Mouse (Mus musculus): Measurements from ENCODE around the gene Tgif1. TPM values are rescaled to one million over a fixed set of nuclear protein-coding genes. Genes with fewer than 3 reads are reported as not detected.

Tgif1 gene
- 26.7 and 27.8 TPM in 2 replicates for polyA plus RNA-seq (2015; fragmentation: Nextera tagmentation; extraction: Ambion mirVana)

- Histone ChIP-seq H3K27me3 (peaks cover 23% of the 10 kb centered on the region), H3K4me3 (peak within 1 kb of the TSS; percentile 64), H3K27ac (replicated peaks) (peak within 1 kb of the TSS; percentile 91), H3K9me3 (no peaks in the 10 kb centered on the region), H3K4me2 (peak within 1 kb of the TSS; percentile 98), H3K36me3 (no peaks in the 10 kb centered on the region), H3K4me1 (replicated peaks) (peaks cover 49% of the 10 kb centered on the region), H3K9ac (peak within 1 kb of the TSS; percentile 83)
- peak; percentile 29 for ATAC-seq (ENCODE audit: low read depth)
- WGBS = under 1% methylated on average over 29 of the region's 29 CpGs
Measured at GRCm38 (mm10) chr17:70853436-70853905, at the start of gene Tgif1. TSS of gene Tgif1 (minus strand) at chr17:70853546.

- no peaks in the 10 kb centered on the region for H3K36me3 ChIP-seq
- no peak overlapping the region for H3K27ac ChIP-seq (replicated peaks)
- H3K4me2 ChIP-seq = no peak overlapping the region
- no peak overlapping the region for H3K9ac ChIP-seq
- H3K9me3 ChIP-seq = no peaks in the 10 kb centered on the region
- H3K27me3 ChIP-seq = no peaks in the 10 kb centered on the region
- H3K4me3 ChIP-seq = no peak overlapping the region
- H3K4me1 ChIP-seq (replicated peaks) = no peaks in the 10 kb centered on the region
- WGBS = 75% methylated on average over 10 of the region's 10 CpGs
- no peak for ATAC-seq (ENCODE audit: low read depth)
Measured at GRCm38 (mm10) chr17:70900660-70901059, 47.3 kb upstream of the Tgif1 start.

- H3K36me3 ChIP-seq = no peaks in the 10 kb centered on the region
- no peaks in the 10 kb centered on the region for H3K27me3 ChIP-seq
- no peaks in the 10 kb centered on the region for H3K9me3 ChIP-seq
- no peak overlapping the region for H3K4me3 ChIP-seq
- H3K4me2 ChIP-seq = no peak overlapping the region
- 95% methylated on average over 6 of the region's 6 CpGs for WGBS
- no peak overlapping the region for H3K9ac ChIP-seq
- no peak for ATAC-seq (ENCODE audit: low read depth)
- H3K27ac ChIP-seq (replicated peaks) = no peak overlapping the region
- 0 out of 2 replicates have a peak, but pooled peaks cover 3% of the 10 kb centered on the region for H3K4me1 ChIP-seq (replicated peaks)
Measured at GRCm38 (mm10) chr17:70899642-70900041, 46.3 kb upstream of the Tgif1 start.

GRCm38 (mm10) chr17:70894867-70895266 lies 41.5 kb upstream of the Tgif1 start:
- peaks cover 17% of the 10 kb centered on the region for H3K4me1 ChIP-seq (replicated peaks)
- no peaks in the 10 kb centered on the region for H3K27me3 ChIP-seq
- ATAC-seq (ENCODE audit: low read depth) = peak; percentile 63; the same call in 1 of the 2 replicates
- H3K9me3 ChIP-seq = no peaks in the 10 kb centered on the region
- no peak overlapping the region for H3K4me3 ChIP-seq
- H3K4me2 ChIP-seq = no peak overlapping the region
- no peak overlapping the region for H3K9ac ChIP-seq
- H3K36me3 ChIP-seq = no peaks in the 10 kb centered on the region
- 42% methylated on average over 9 of the region's 9 CpGs for WGBS
- no peak overlapping the region for H3K27ac ChIP-seq (replicated peaks)

- Histone ChIP-seq H3K27ac (replicated peaks) (no peak overlapping the region), H3K36me3 (no peaks in the 10 kb centered on the region), H3K4me1 (replicated peaks) (peaks cover 17% of the 10 kb centered on the region), H3K9ac (no peak overlapping the region), H3K9me3 (no peaks in the 10 kb centered on the region), H3K4me3 (no peak overlapping the region), H3K4me2 (no peak overlapping the region), H3K27me3 (no peaks in the 10 kb centered on the region)
- 41% methylated on average over 5 of the region's 5 CpGs for WGBS
- ATAC-seq (ENCODE audit: low read depth) = no peak
Measured at GRCm38 (mm10) chr17:70893151-70893550, 39.8 kb upstream of the Tgif1 start.

GRCm38 (mm10) chr17:70892288-70893096 lies 39.1 kb upstream of the Tgif1 start:
- no peaks in the 10 kb centered on the region for H3K27me3 ChIP-seq
- H3K9me3 ChIP-seq = no peaks in the 10 kb centered on the region
- H3K9ac ChIP-seq = no peak overlapping the region; the same call in 1 of the 2 replicates
- no peak for ATAC-seq (ENCODE audit: low read depth)
- H3K36me3 ChIP-seq = no peaks in the 10 kb centered on the region
- no peak overlapping the region for H3K27ac ChIP-seq (replicated peaks)
- peaks cover 17% of the 10 kb centered on the region for H3K4me1 ChIP-seq (replicated peaks)
- H3K4me2 ChIP-seq = peak overlapping the region; percentile 14; the same call in 1 of the 2 replicates
- WGBS = 7% methylated on average over 15 of the region's 15 CpGs
- H3K4me3 ChIP-seq = no peak overlapping the region

GRCm38 (mm10) chr17:70890571-70890970 lies 37.2 kb upstream of the Tgif1 start:
- no peaks in the 10 kb centered on the region for H3K36me3 ChIP-seq
- H3K27me3 ChIP-seq = no peaks in the 10 kb centered on the region
- no peaks in the 10 kb centered on the region for H3K9me3 ChIP-seq
- H3K9ac ChIP-seq = no peak overlapping the region
- no peak for ATAC-seq (ENCODE audit: low read depth)
- H3K4me1 ChIP-seq (replicated peaks) = peaks cover 17% of the 10 kb centered on the region
- H3K27ac ChIP-seq (replicated peaks) = no peak overlapping the region
- no peak overlapping the region for H3K4me2 ChIP-seq
- 76% methylated on average over 8 of the region's 8 CpGs for WGBS
- no peak overlapping the region for H3K4me3 ChIP-seq

GRCm38 (mm10) chr17:70888657-70889056 lies 35.3 kb upstream of the Tgif1 start:
- ATAC-seq (ENCODE audit: low read depth) = no peak
- Histone ChIP-seq H3K4me1 (replicated peaks) (peaks cover 13% of the 10 kb centered on the region), H3K27me3 (no peaks in the 10 kb centered on the region), H3K9ac (no peak overlapping the region), H3K27ac (replicated peaks) (no peak overlapping the region), H3K4me2 (no peak overlapping the region), H3K4me3 (no peak overlapping the region), H3K36me3 (no peaks in the 10 kb centered on the region), H3K9me3 (no peaks in the 10 kb centered on the region)
- 84% methylated on average over 10 of the region's 10 CpGs for WGBS

GRCm38 (mm10) chr17:70887848-70888247 lies 34.5 kb upstream of the Tgif1 start:
- Histone ChIP-seq H3K9ac (no peak overlapping the region), H3K4me2 (no peak overlapping the region), H3K4me1 (replicated peaks) (peaks cover 11% of the 10 kb centered on the region), H3K27ac (replicated peaks) (no peak overlapping the region), H3K9me3 (no peaks in the 10 kb centered on the region), H3K27me3 (no peaks in the 10 kb centered on the region), H3K36me3 (no peaks in the 10 kb centered on the region), H3K4me3 (no peak overlapping the region)
- no peak for ATAC-seq (ENCODE audit: low read depth)
- WGBS = 92% methylated on average over 9 of the region's 9 CpGs

- no peaks in the 10 kb centered on the region for H3K27me3 ChIP-seq
- ATAC-seq (ENCODE audit: low read depth) = no peak
- H3K36me3 ChIP-seq = no peaks in the 10 kb centered on the region
- 84% methylated on average over 16 of the region's 16 CpGs for WGBS
- no peak overlapping the region for H3K4me2 ChIP-seq
- no peak overlapping the region for H3K27ac ChIP-seq (replicated peaks)
- no peak overlapping the region for H3K4me3 ChIP-seq
- no peaks in the 10 kb centered on the region for H3K9me3 ChIP-seq
- no peak overlapping the region for H3K9ac ChIP-seq
- peaks cover under 1% of the 10 kb centered on the region; the same call in 1 of the 2 replicates for H3K4me1 ChIP-seq (replicated peaks)
Measured at GRCm38 (mm10) chr17:70886641-70887391, 33.5 kb upstream of the Tgif1 start.

- Histone ChIP-seq H3K36me3 (no peaks in the 10 kb centered on the region), H3K4me1 (replicated peaks) (no peaks in the 10 kb centered on the region), H3K27me3 (no peaks in the 10 kb centered on the region), H3K4me3 (no peak overlapping the region), H3K9ac (no peak overlapping the region), H3K9me3 (no peaks in the 10 kb centered on the region), H3K27ac (replicated peaks) (no peak overlapping the region), H3K4me2 (no peak overlapping the region)
- WGBS = 75% methylated on average over 5 of the region's 5 CpGs
- ATAC-seq (ENCODE audit: low read depth) = no peak
Measured at GRCm38 (mm10) chr17:70885868-70886267, 32.5 kb upstream of the Tgif1 start.

GRCm38 (mm10) chr17:70881934-70882333 lies 28.6 kb upstream of the Tgif1 start:
- no peaks in the 10 kb centered on the region for H3K36me3 ChIP-seq
- H3K27me3 ChIP-seq = no peaks in the 10 kb centered on the region
- H3K9ac ChIP-seq = no peak overlapping the region
- no peak for ATAC-seq (ENCODE audit: low read depth)
- no peaks in the 10 kb centered on the region for H3K9me3 ChIP-seq
- H3K27ac ChIP-seq (replicated peaks) = no peak overlapping the region
- H3K4me1 ChIP-seq (replicated peaks) = no peaks in the 10 kb centered on the region
- no peak overlapping the region for H3K4me2 ChIP-seq
- WGBS = 84% methylated on average over 10 of the region's 10 CpGs
- no peak overlapping the region for H3K4me3 ChIP-seq

Measured in neural tube, embryonic 13.5 days (tissue).